ENCODE assay signal across 26 mouse cellular contexts in genomic region chr2:156018106-156018505, GRCm38 (mm10). TPM values are rescaled to one million over a fixed set of nuclear protein-coding genes. Genes with fewer than 3 reads are reported as not detected.
DNase-seq lines count a peak whose midpoint lies in the region.
"Had no signal": no experiment of that assay in that cellular context is flagged by ENCODE, and none has a peak within 500 bp of the region (broad histone marks: within the 10 kb centered on the region; RNA-seq: fewer than 3 reads in every experiment).

No protein-coding gene starts in this region.

- DNase-seq in adrenal gland, adult (ENCODE audit: inconsistent age in 2 of 2, low spot score in 1 of 2) = peak; percentile 42 to 62
- DNase-seq in adrenal gland, adult 18-20 months (ENCODE audit: low spot score in 2 of 2) = no peak
- DNase-seq in adrenal gland, adult 2 months = peak; percentile 49
- DNase-seq in adrenal gland, postnatal 10 days = no peak
- DNase-seq in adrenal gland, postnatal 14 days = peak; percentile 24
- no peak for DNase-seq in adrenal gland, postnatal 4 days (ENCODE audit: low spot score in 2 of 2)
- peak; percentile 5 to 61 for DNase-seq in adrenal gland, postnatal 36 days
- no peak for DNase-seq in adrenal gland, adult 8-10 months
- DNase-seq: adrenal gland, postnatal 25 days; B cell, adult 2 months; cerebellum, adult 11 months; cerebellum, adult 11-12 months; cerebellum, adult 18-20 months; cerebellum, adult 2 months; cerebellum, adult 8-10 months; cerebellum, adult 9-10 months; cerebellum, adult 9-11 months; cerebellum, postnatal 10 days; cerebellum, postnatal 14 days; cerebellum, postnatal 25 days had no signal

RNA-seq across cellular contexts. Expression of gene Ergic3, which starts 10.3 kb away (rescaled TPM):
- 100 to 1,000 TPM; 215 to 227 TPM for total RNA-seq in adrenal gland, adult 18-20 months (2021)
- 100 to 1,000 TPM; 237 to 261 TPM for total RNA-seq in adrenal gland, adult 2 months (2021)
- polyA plus RNA-seq in adrenal gland, adult 2 months (2012; rRNA removed) = 260 and 283 TPM in 2 replicates
- 100 to 1,000 TPM; 164 to 172 TPM for total RNA-seq in adrenal gland, postnatal 10 days (2021)
- 179 and 180 TPM in 2 replicates for total RNA-seq in adrenal gland, postnatal 14 days (2021)
- 100 to 1,000 TPM; 224 to 225 TPM for total RNA-seq in adrenal gland, postnatal 4 days (2021)
- total RNA-seq in adrenal gland, postnatal 36 days (2021) = 100 to 1,000 TPM; 235 to 250 TPM
- total RNA-seq in adrenal gland, adult 8-10 months (2022) = 100 to 1,000 TPM; 207 to 250 (median 232) TPM

RNA-seq across cellular contexts. Expression of gene 6430550D23Rik, which starts 10.3 kb away (rescaled TPM):
- 1 to 10 TPM; 1.2 to 2.0 TPM for total RNA-seq in adrenal gland, adult 18-20 months (2021)
- 1 to 10 TPM; 2.7 to 2.8 TPM for total RNA-seq in adrenal gland, adult 2 months (2021)
- polyA plus RNA-seq in adrenal gland, adult 2 months (2012; rRNA removed) = 1.9 and 2.6 TPM in 2 replicates
- 1 to 10 TPM; 2.8 to 4.3 TPM for total RNA-seq in adrenal gland, postnatal 10 days (2021)
- 2.9 and 4.0 TPM in 2 replicates for total RNA-seq in adrenal gland, postnatal 14 days (2021)
- total RNA-seq in adrenal gland, postnatal 4 days (2021) = 1 to 10 TPM; 2.8 to 3.9 TPM
- 1 to 10 TPM; 1.5 to 2.8 TPM for total RNA-seq in adrenal gland, postnatal 36 days (2021)
- total RNA-seq in adrenal gland, adult 8-10 months (2022) = 1 to 10 TPM; 1.3 to 6.1 (median 3.5) TPM

RNA-seq across cellular contexts. Expression of gene Fer1l4, which starts 34.6 kb away (rescaled TPM):
- not detected for total RNA-seq in adrenal gland, adult 18-20 months (2021)
- not detected for total RNA-seq in adrenal gland, adult 2 months (2021)
- polyA plus RNA-seq in adrenal gland, adult 2 months (2012; rRNA removed) = not detected in 2 replicates
- not detected for total RNA-seq in adrenal gland, postnatal 10 days (2021)
- not detected in 2 replicates for total RNA-seq in adrenal gland, postnatal 14 days (2021)
- not detected for total RNA-seq in adrenal gland, postnatal 4 days (2021)
- total RNA-seq in adrenal gland, postnatal 36 days (2021) = not detected
- total RNA-seq in adrenal gland, adult 8-10 months (2022) = not detected
- total RNA-seq: adrenal gland, postnatal 25 days; CH12.LX had no signal
- polyA plus RNA-seq: activated CD4-positive, CD25-positive, alpha-beta regulatory T cell, adult 4 months; C2C12; CD4-positive, CD25-positive, alpha-beta regulatory T cell, adult 4 months; G1E; Patski had no signal

RNA-seq across cellular contexts. Expression of gene Spag4, which starts 46.9 kb away (rescaled TPM):
- 1 to 10 TPM; 4.2 to 9.3 TPM for total RNA-seq in adrenal gland, adult 18-20 months (2021)
- total RNA-seq in adrenal gland, adult 2 months (2021) = 1 to 10 TPM; 3.7 to 4.9 TPM
- 2.3 and 3.8 TPM in 2 replicates for polyA plus RNA-seq in adrenal gland, adult 2 months (2012; rRNA removed)
- 1 to 10 TPM; 4.1 to 4.7 TPM for total RNA-seq in adrenal gland, postnatal 10 days (2021)
- 4.2 and 6.0 TPM in 2 replicates for total RNA-seq in adrenal gland, postnatal 14 days (2021)
- total RNA-seq in adrenal gland, postnatal 4 days (2021) = 1 to 10 TPM; 3.2 to 5.8 TPM
- 1 to 10 TPM; 2.5 to 3.7 TPM for total RNA-seq in adrenal gland, postnatal 36 days (2021)
- 1 to 10 TPM; 2.2 to 7.1 (median 4.4) TPM for total RNA-seq in adrenal gland, adult 8-10 months (2022)
- polyA plus RNA-seq: activated CD4-positive, CD25-positive, alpha-beta regulatory T cell, adult 4 months had no signal

Comparison
In these comparisons a context has a peak if more than half of its experiments do, and no peak if none do; other contexts are left out.
1. DNase-seq: peak in adrenal gland, adult (2 of 2), adrenal gland, adult 2 months (single experiment), adrenal gland, postnatal 14 days (single experiment) and adrenal gland, postnatal 36 days (2 of 2); none in adrenal gland, adult 18-20 months (0 of 2), adrenal gland, postnatal 10 days (single experiment), adrenal gland, postnatal 4 days (0 of 2) and adrenal gland, adult 8-10 months (single experiment).